Mouse (Mus musculus) embryonic facial prominence, embryonic 12.5 days (tissue): Measurements from ENCODE around the gene Elmo2. TPM values are rescaled to one million over a fixed set of nuclear protein-coding genes. Genes with fewer than 3 reads are reported as not detected.

Experiments
- ATAC-seq: fragments of 200-750 bp; cut with Nextera tagmentation; 2 replicates; pipeline ENCODE4 v1.8.0; 2017; ENCODE audit not compliant: insufficient number of reproducible peaks, insufficient read depth, low FRiP score, low TSS enrichment
- H3K27ac ChIP-seq: fragments of 300-500 bp; sonication (generic); 2 replicates; pipeline ENCODE4 v1.5.1; 2016; ENCODE audit warnings: mild to moderate bottlenecking
- H3K27me3 ChIP-seq: fragments of 300-500 bp; sonication (generic); 2 replicates; pipeline ENCODE4 v1.6.1; 2016; ENCODE audit warnings: mild to moderate bottlenecking, moderate library complexity
- H3K36me3 ChIP-seq: fragments of 300-500 bp; sonication (generic); 2 replicates; pipeline ENCODE4 v1.6.1; 2016; ENCODE audit warnings: mild to moderate bottlenecking
- H3K4me1 ChIP-seq: fragments of 300-500 bp; sonication (generic); 2 replicates; pipeline ENCODE4 v1.6.1; 2016
- H3K4me2 ChIP-seq: fragments of 300-500 bp; sonication (generic); replicated peaks from 2 replicates; pipeline ENCODE4 v1.6.1; 2016; ENCODE audit warnings: mild to moderate bottlenecking, moderate library complexity
- H3K4me3 ChIP-seq: fragments of 300-500 bp; sonication (generic); 2 replicates; pipeline ENCODE4 v1.5.1; 2016; ENCODE audit warnings: mild to moderate bottlenecking
- H3K9ac ChIP-seq: fragments of 300-500 bp; sonication (generic); 2 replicates; pipeline ENCODE4 v1.6.1; 2016; ENCODE audit warnings: mild to moderate bottlenecking, moderate library complexity
- H3K9me3 ChIP-seq: fragments of 300-500 bp; sonication (generic); 2 replicates; pipeline ENCODE4 v1.6.1; 2016; ENCODE audit warnings: mild to moderate bottlenecking, moderate library complexity
- WGBS: fragments of 180-500 bp; shearing (Covaris S2); methylation state at CpG from one replicate; pipeline ENCODE4 v1.1.7; 2016; 5-methylcytosine and 5-hydroxymethylcytosine counted together
- polyA plus RNA-seq: library from polyadenylated mRNA; unstranded; fragments of >200 nt; fragmentation: Nextera tagmentation; extraction: Ambion mirVana; gene quantifications from 2 replicates; pipeline ENCODE4 v1.2.1, GENCODE M21; 2016

Gene Elmo2
- polyA plus RNA-seq, 1 experiment from 2014 or later = 91.7 TPM

DNA sequence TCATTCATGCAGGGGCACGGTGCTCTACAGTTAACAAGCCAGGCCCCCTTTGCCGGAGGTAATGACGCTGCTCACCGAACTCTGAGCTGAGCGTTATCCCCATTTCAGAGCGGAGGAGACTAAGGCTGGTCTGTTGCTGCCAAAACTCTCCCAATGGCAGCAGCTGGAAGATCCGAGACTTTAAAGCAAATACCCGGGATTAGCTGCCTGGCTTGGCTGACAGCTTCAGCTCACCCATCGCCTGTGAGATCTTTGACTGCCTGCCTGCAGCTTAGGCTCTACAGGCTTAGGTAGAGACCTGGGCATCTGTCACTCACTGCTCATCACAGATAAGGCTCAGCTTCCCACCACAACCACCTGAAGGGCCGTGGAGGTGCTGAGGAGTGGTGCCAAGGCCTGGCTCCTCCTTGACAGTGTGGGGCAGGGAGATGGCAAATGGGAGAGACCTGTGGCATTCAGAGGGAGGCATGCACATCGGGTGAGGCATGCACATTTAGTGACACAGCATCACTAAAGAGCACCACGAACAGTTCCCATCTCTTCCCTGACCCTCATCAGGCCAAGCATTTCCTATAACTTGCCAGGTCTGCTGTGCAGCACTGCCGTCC, 15.4 kb downstream of the Elmo2 start:
- no peaks in the 10 kb centered on the region for H3K9me3 ChIP-seq
- no peak overlapping the region for H3K4me3 ChIP-seq
- 49% methylated on average over 13 of the region's 13 CpGs for WGBS
- peak overlapping the region; percentile 17; the same call in 1 of the 2 replicates for H3K27ac ChIP-seq
- no peak overlapping the region for H3K4me2 ChIP-seq
- H3K27me3 ChIP-seq = no peaks in the 10 kb centered on the region
- no peak for ATAC-seq
- H3K9ac ChIP-seq = no peak overlapping the region
- H3K36me3 ChIP-seq = peaks cover 89% of the 10 kb centered on the region
- H3K4me1 ChIP-seq = no peaks in the 10 kb centered on the region

- H3K27ac ChIP-seq = no peak overlapping the region
- H3K27me3 ChIP-seq = no peaks in the 10 kb centered on the region
- 95% methylated on average over 6 of the region's 6 CpGs for WGBS
- H3K4me3 ChIP-seq = no peak overlapping the region
- H3K4me2 ChIP-seq = no peak overlapping the region
- no peak overlapping the region for H3K9ac ChIP-seq
- peaks cover 80% of the 10 kb centered on the region for H3K36me3 ChIP-seq
- H3K4me1 ChIP-seq = no peaks in the 10 kb centered on the region
- ATAC-seq = no peak
- H3K9me3 ChIP-seq = no peaks in the 10 kb centered on the region
These were observed 18.5 kb downstream of the Elmo2 start for GRCm38 (mm10) chr2:165307801-165308200.

GRCm38 (mm10) chr2:165305438-165305837, 20.8 kb downstream of the Elmo2 start:
- Histone ChIP-seq H3K9ac (no peak overlapping the region), H3K4me1 (no peaks in the 10 kb centered on the region), H3K4me2 (no peak overlapping the region), H3K27ac (no peak overlapping the region), H3K27me3 (no peaks in the 10 kb centered on the region), H3K36me3 (peaks cover 77% of the 10 kb centered on the region), H3K9me3 (no peaks in the 10 kb centered on the region), H3K4me3 (no peak overlapping the region)
- no peak for ATAC-seq
- WGBS = 91% methylated on average over 8 of the region's 8 CpGs

DNA sequence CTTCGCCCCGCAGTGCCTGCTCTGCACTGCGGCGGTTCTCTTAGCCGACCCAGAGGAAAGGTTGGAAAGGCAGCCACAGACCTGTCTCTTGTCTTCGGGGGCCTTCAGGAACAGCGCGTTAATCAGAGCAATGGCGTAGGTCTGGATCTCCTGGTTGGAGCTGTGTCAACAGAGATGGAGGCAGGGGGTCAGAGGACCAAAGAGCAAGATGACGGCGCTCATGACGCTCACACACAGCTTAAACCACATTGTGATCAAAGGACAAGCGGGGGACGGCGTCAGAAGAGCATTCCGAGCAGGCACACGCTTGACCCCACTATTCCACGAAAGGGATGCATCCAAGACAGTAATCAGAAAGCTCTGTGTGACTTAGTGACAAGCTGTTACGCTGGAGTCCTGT, 21.5 kb downstream of the Elmo2 start:
- Histone ChIP-seq H3K4me2 (no peak overlapping the region), H3K4me1 (no peaks in the 10 kb centered on the region), H3K27me3 (no peaks in the 10 kb centered on the region), H3K27ac (no peak overlapping the region), H3K4me3 (no peak overlapping the region), H3K9me3 (no peaks in the 10 kb centered on the region), H3K9ac (no peak overlapping the region), H3K36me3 (peaks cover 76% of the 10 kb centered on the region)
- ATAC-seq = no peak
- WGBS = 89% methylated on average over 19 of the region's 19 CpGs

DNA sequence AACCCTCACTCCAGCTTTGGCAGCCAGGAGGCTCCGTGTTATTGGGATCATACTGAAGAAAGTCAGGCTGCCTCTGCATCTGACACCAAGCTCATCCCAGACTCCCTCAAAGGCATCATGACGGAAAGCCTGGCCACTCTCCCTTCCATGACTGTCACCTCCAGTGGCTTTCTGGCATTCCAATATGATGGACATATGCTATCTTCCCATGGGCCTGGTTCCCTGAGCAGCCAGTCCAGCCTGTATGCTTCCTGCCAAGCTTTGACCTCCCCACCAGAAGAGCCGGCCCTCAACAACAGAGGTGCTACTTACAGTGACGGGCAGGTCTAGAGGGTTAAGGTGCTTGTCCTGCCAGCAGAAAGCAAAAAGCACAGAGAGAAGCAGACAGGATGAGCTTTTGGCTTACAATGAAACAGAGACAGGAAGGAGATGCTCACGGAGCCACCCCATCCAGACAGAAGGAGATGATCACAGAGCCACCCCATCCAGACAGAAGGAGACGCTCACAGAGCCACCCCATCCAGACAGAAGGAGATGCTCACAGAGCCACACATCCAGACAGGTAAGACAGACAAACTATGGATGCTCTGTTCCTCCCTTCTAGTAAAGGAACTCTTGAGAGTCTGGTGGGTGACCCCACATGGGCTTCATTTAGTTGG, 22.8 kb downstream of the Elmo2 start:
- no peak overlapping the region for H3K9ac ChIP-seq
- no peaks in the 10 kb centered on the region for H3K9me3 ChIP-seq
- no peaks in the 10 kb centered on the region for H3K27me3 ChIP-seq
- H3K36me3 ChIP-seq = peaks cover 78% of the 10 kb centered on the region
- H3K4me1 ChIP-seq = no peaks in the 10 kb centered on the region
- no peak overlapping the region for H3K4me2 ChIP-seq
- H3K4me3 ChIP-seq = no peak overlapping the region
- WGBS = 90% methylated on average over 6 of the region's 6 CpGs
- no peak overlapping the region for H3K27ac ChIP-seq
- ATAC-seq = no peak

GRCm38 (mm10) chr2:165301409-165301808, 24.9 kb downstream of the Elmo2 start:
- Histone ChIP-seq H3K9me3 (no peaks in the 10 kb centered on the region), H3K27ac (no peak overlapping the region), H3K36me3 (peaks cover 78% of the 10 kb centered on the region), H3K4me3 (no peak overlapping the region), H3K27me3 (no peaks in the 10 kb centered on the region), H3K4me2 (no peak overlapping the region), H3K9ac (no peak overlapping the region), H3K4me1 (no peaks in the 10 kb centered on the region)
- 61% methylated on average over 3 of the region's 3 CpGs for whole genome bisulfite sequencing
- no peak for ATAC-seq

DNA sequence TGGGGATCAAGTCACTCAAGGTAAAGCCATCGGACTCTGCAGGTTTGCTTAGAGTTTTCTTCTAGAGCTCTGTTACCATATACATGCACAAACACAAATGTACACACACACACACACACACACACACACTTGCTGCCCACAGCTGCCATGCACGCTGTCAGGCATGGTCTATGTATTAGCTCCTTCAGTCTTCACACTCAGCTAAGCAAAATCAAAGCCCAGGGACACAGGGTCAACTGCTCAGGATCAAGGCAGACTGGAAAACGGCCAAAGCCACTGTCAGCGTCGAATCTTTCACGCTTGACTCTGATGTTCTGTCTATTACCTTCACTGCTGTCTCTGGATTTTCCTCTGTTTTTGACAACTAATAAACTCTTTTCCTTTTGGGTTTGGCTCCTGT, 25.4 kb downstream of the Elmo2 start:
- no peaks in the 10 kb centered on the region for H3K9me3 ChIP-seq
- no peak overlapping the region for H3K27ac ChIP-seq
- no peak overlapping the region for H3K9ac ChIP-seq
- no peaks in the 10 kb centered on the region for H3K27me3 ChIP-seq
- H3K4me3 ChIP-seq = no peak overlapping the region
- WGBS = 85% methylated on average over 6 of the region's 6 CpGs
- H3K4me1 ChIP-seq = no peaks in the 10 kb centered on the region
- H3K4me2 ChIP-seq = no peak overlapping the region
- no peak for ATAC-seq
- H3K36me3 ChIP-seq = peaks cover 83% of the 10 kb centered on the region

DNA sequence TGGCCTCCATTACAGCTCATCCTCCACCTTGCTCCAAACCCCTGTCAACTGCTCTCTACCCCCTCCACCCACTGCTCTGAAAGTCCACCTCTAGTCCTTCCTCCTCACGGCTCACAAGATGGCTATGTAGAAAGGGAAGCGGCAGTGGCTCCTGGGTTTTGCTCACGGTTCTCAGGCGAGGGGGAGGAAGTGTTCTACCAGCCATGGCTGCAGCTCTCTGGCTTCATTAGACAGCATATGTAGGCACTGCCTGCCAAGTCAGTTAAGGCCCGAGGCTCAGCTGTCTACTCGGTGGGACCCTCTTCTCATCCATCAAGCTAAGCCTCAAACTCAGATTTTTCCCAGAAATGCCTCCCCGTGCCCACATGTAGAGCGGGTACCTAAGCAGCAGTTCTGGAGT, 25.9 kb downstream of the Elmo2 start:
- no peak overlapping the region for H3K4me3 ChIP-seq
- no peak overlapping the region for H3K27ac ChIP-seq
- WGBS = 83% methylated on average over 8 of the region's 8 CpGs
- H3K9ac ChIP-seq = no peak overlapping the region
- no peaks in the 10 kb centered on the region for H3K9me3 ChIP-seq
- H3K4me1 ChIP-seq = no peaks in the 10 kb centered on the region
- H3K36me3 ChIP-seq = peaks cover 88% of the 10 kb centered on the region
- H3K27me3 ChIP-seq = no peaks in the 10 kb centered on the region
- ATAC-seq = no peak
- no peak overlapping the region for H3K4me2 ChIP-seq

- WGBS = 88% methylated on average over 11 of the region's 11 CpGs
- H3K9ac ChIP-seq = no peak overlapping the region
- H3K4me3 ChIP-seq = no peak overlapping the region
- H3K4me2 ChIP-seq = no peak overlapping the region
- H3K27ac ChIP-seq = no peak overlapping the region
- H3K9me3 ChIP-seq = no peaks in the 10 kb centered on the region
- no peaks in the 10 kb centered on the region for H3K4me1 ChIP-seq
- peaks cover 90% of the 10 kb centered on the region for H3K36me3 ChIP-seq
- no peaks in the 10 kb centered on the region for H3K27me3 ChIP-seq
- ATAC-seq = no peak
These were observed 28.9 kb downstream of the Elmo2 start for GRCm38 (mm10) chr2:165297429-165297828.

GRCm38 (mm10) chr2:165296571-165296970, 29.7 kb downstream of the Elmo2 start:
- ATAC-seq = no peak
- H3K27ac ChIP-seq = no peak overlapping the region
- peaks cover 92% of the 10 kb centered on the region for H3K36me3 ChIP-seq
- H3K4me1 ChIP-seq = no peaks in the 10 kb centered on the region
- no peaks in the 10 kb centered on the region for H3K27me3 ChIP-seq
- H3K4me2 ChIP-seq = no peak overlapping the region
- no peak overlapping the region for H3K4me3 ChIP-seq
- H3K9ac ChIP-seq = no peak overlapping the region
- 89% methylated on average over 18 of the region's 18 CpGs for WGBS
- H3K9me3 ChIP-seq = no peaks in the 10 kb centered on the region

DNA sequence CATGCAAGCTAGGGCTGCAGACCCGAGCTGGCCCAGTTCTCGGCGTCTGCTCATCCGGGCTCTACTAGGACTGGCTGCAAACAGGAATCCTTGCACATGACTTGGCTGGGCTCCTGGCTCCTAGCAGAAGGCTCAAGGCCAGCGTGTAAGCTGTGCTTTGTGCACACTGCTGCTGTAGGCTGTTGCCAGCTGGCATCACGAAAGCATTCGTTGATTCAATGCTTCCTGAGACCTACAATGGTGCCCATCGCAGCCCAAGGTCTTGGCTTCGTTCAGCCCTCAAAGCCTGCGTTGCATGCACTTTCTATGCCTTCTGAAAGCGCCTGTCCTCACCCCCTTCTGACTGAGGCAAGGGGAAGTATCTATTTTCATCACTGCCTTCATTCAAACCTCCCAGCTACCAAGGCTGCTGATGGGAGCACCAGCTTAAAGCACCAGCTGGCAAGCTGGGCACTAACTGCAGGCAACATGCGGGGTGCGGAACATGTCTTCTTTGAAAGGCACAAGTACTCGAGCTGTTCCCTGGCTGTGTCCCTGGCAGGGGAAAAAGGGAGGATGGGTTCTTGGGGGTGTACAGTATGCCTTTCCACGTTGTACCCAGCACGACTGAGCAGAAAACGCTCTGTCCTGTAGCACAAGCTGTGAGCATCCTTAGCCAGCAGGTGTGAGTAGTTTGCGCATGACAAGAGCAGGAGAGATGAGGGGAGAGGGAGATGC, 37.8 kb downstream of the Elmo2 start:
- Histone ChIP-seq H3K4me2 (peak overlapping the region; percentile 67), H3K4me3 (peak overlapping the region; percentile 86), H3K36me3 (peaks cover 39% of the 10 kb centered on the region), H3K4me1 (peaks cover 22% of the 10 kb centered on the region), H3K27me3 (no peaks in the 10 kb centered on the region), H3K9me3 (no peaks in the 10 kb centered on the region), H3K27ac (peak overlapping the region; percentile 69), H3K9ac (peak overlapping the region; percentile 38)
- WGBS = 68% methylated on average over 18 of the region's 18 CpGs
- no peak for ATAC-seq
